Mouse (Mus musculus): Measurements from ENCODE around the gene Map2. TPM values are rescaled to one million over a fixed set of nuclear protein-coding genes. Genes with fewer than 3 reads are reported as not detected.

The Map2 gene
- polyA plus RNA-seq, 1 experiment from 2014 or later: 28.3 TPM

- Histone ChIP-seq H3K9me3 (no peaks in the 10 kb centered on the region), H3K4me2 (no peak overlapping the region), H3K4me3 (replicated peaks) (no peak overlapping the region), H3K4me1 (replicated peaks) (peaks cover 15% of the 10 kb centered on the region), H3K27ac (no peak overlapping the region), H3K9ac (replicated peaks) (no peak overlapping the region), H3K27me3 (no peaks in the 10 kb centered on the region; the same call in 1 of the 2 replicates), H3K36me3 (no peaks in the 10 kb centered on the region)
- WGBS: 34% methylated on average over 5 of the region's 5 CpGs
- no peak for ATAC-seq (ENCODE audit: insufficient number of reproducible peaks, insufficient read depth, low FRiP score, low TSS enrichment, low read depth)
Observed at GRCm38 (mm10) chr1:66173630-66174029, 1.4 kb upstream of the Map2 start.

- WGBS: 31% methylated on average over 9 of the region's 9 CpGs
- no peaks in the 10 kb centered on the region for H3K9me3 ChIP-seq
- H3K27ac ChIP-seq: no peak overlapping the region
- H3K4me3 ChIP-seq (replicated peaks): peak overlapping the region; percentile 65
- ATAC-seq (ENCODE audit: insufficient number of reproducible peaks, insufficient read depth, low FRiP score, low TSS enrichment, low read depth): no peak
- H3K36me3 ChIP-seq: 0 out of 2 replicates have a peak, but pooled peaks cover under 1% of the 10 kb centered on the region
- peak overlapping the region; percentile 19 for H3K9ac ChIP-seq (replicated peaks)
- peaks cover 19% of the 10 kb centered on the region for H3K4me1 ChIP-seq (replicated peaks)
- no peaks in the 10 kb centered on the region; the same call in 1 of the 2 replicates for H3K27me3 ChIP-seq
- peak overlapping the region; percentile 68 for H3K4me2 ChIP-seq
Observed at GRCm38 (mm10) chr1:66176012-66176837, 1.2 kb downstream of the Map2 start.

DNA sequence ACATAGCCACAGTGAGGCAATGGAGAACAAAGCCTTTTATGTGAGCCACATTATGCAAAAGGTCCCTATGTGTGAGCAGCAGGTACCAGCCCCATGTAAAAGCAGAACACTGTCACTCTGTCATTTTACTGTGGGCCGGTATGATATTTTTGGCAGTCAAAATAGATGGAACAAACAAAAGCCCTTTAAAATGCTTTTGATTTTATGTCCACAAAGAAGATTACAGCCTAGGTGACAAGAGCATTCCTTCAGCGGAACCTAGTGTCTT, 1.7 kb downstream of the Map2 start:
- Histone ChIP-seq H3K4me3 (replicated peaks) (peak overlapping the region; percentile 65), H3K9ac (replicated peaks) (no peak overlapping the region), H3K27me3 (no peaks in the 10 kb centered on the region; the same call in 1 of the 2 replicates), H3K27ac (no peak overlapping the region), H3K9me3 (no peaks in the 10 kb centered on the region), H3K4me1 (replicated peaks) (peaks cover 19% of the 10 kb centered on the region), H3K4me2 (peak overlapping the region; percentile 68), H3K36me3 (peaks cover 4% of the 10 kb centered on the region; the same call in 1 of the 2 replicates)
- WGBS: 84% methylated on average over 2 of the region's 2 CpGs
- no peak for ATAC-seq (ENCODE audit: insufficient number of reproducible peaks, insufficient read depth, low FRiP score, low TSS enrichment, low read depth)

- no peak for ATAC-seq (ENCODE audit: insufficient number of reproducible peaks, insufficient read depth, low FRiP score, low TSS enrichment, low read depth)
- peaks cover 19% of the 10 kb centered on the region for H3K4me1 ChIP-seq (replicated peaks)
- no peak overlapping the region for H3K27ac ChIP-seq
- peak overlapping the region; percentile 10; the same call in 1 of the 2 replicates for H3K4me2 ChIP-seq
- 79% methylated on average over 4 of the region's 4 CpGs for WGBS
- peaks cover 4% of the 10 kb centered on the region; the same call in 1 of the 2 replicates for H3K36me3 ChIP-seq
- no peak overlapping the region for H3K9ac ChIP-seq (replicated peaks)
- H3K27me3 ChIP-seq: no peaks in the 10 kb centered on the region; the same call in 1 of the 2 replicates
- no peak overlapping the region for H3K4me3 ChIP-seq (replicated peaks)
- H3K9me3 ChIP-seq: no peaks in the 10 kb centered on the region
Observed at GRCm38 (mm10) chr1:66177489-66178170, 2.6 kb downstream of the Map2 start.

- Histone ChIP-seq H3K27me3 (no peaks in the 10 kb centered on the region), H3K4me1 (replicated peaks) (peaks cover 11% of the 10 kb centered on the region; the same call in 1 of the 2 replicates), H3K9me3 (no peaks in the 10 kb centered on the region), H3K36me3 (no peaks in the 10 kb centered on the region), H3K4me2 (no peak overlapping the region), H3K4me3 (replicated peaks) (no peak overlapping the region), H3K27ac (no peak overlapping the region), H3K9ac (replicated peaks) (no peak overlapping the region)
- WGBS: 60% methylated on average over 12 of the region's 12 CpGs
- ATAC-seq (ENCODE audit: insufficient number of reproducible peaks, insufficient read depth, low FRiP score, low TSS enrichment, low read depth): no peak
Observed at GRCm38 (mm10) chr1:66187016-66187681, 12.1 kb downstream of the Map2 start.

GRCm38 (mm10) chr1:66192401-66192800, 17.3 kb downstream of the Map2 start:
- no peak overlapping the region for H3K4me3 ChIP-seq (replicated peaks)
- no peaks in the 10 kb centered on the region for H3K27me3 ChIP-seq
- H3K4me2 ChIP-seq: no peak overlapping the region
- no peaks in the 10 kb centered on the region for H3K36me3 ChIP-seq
- WGBS: 97% methylated on average over 1 of the region's 1 CpGs
- no peak overlapping the region for H3K9ac ChIP-seq (replicated peaks)
- no peaks in the 10 kb centered on the region; the same call in 1 of the 2 replicates for H3K4me1 ChIP-seq (replicated peaks)
- no peaks in the 10 kb centered on the region for H3K9me3 ChIP-seq
- H3K27ac ChIP-seq: no peak overlapping the region
- no peak for ATAC-seq (ENCODE audit: insufficient number of reproducible peaks, insufficient read depth, low FRiP score, low TSS enrichment, low read depth)

DNA sequence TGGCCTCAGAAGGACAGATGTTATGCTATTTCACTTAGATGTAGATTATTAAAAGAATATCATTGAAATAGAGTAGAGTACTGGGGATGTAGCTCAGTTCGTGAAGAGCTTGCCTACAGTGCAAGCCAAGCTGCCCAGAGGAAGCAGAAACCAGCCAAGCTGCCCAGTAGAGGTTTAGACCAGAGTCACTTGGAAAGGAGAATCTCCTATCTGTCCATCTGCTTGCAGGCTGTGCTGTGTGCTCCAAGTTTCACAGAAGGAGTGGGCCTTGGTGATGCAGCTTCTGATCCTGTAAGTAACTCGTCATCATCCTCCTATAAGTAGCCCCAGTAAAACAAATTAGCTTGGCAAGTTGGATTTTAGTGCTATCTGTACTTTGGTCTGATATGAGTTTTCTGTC, 17.8 kb downstream of the Map2 start:
- no peak for ATAC-seq (ENCODE audit: insufficient number of reproducible peaks, insufficient read depth, low FRiP score, low TSS enrichment, low read depth)
- H3K4me1 ChIP-seq (replicated peaks): no peaks in the 10 kb centered on the region
- no peak overlapping the region for H3K4me2 ChIP-seq
- no peaks in the 10 kb centered on the region for H3K9me3 ChIP-seq
- H3K9ac ChIP-seq (replicated peaks): no peak overlapping the region
- H3K27me3 ChIP-seq: no peaks in the 10 kb centered on the region
- no peaks in the 10 kb centered on the region for H3K36me3 ChIP-seq
- 78% methylated on average over 2 of the region's 2 CpGs for WGBS
- H3K27ac ChIP-seq: no peak overlapping the region
- H3K4me3 ChIP-seq (replicated peaks): no peak overlapping the region

DNA sequence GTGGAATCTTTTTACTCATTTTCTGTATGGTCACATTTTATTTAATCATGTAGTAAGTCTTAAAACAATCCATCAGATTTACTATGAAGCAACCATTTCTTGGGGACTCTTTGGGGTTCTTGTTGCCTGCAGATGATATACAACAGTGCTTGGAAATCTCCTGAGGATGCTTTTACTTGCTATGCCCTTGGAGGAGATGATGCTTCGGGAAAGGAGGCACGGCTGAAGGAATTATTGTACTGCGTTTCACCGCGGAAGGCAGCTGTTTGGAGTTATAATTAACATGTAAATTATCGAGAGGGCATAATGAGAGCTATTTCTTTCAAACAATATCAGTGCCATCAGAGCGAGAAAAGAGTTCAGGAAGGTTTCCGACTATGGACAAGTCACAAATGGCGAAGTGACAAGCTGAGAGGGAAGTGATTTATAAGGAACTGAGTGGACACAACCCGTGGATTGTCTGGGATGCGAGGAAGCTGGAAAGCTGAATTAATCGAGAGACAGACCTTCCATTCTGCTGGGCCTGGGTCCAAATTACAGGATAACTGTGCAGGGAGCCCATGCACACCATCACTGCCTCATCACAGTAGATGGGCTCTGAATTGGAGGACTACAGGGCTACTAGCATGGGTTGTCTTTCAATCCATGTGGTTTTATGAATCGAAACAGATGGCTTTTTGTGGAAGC, 20.1 kb downstream of the Map2 start:
- Histone ChIP-seq H3K4me1 (replicated peaks) (no peaks in the 10 kb centered on the region), H3K9ac (replicated peaks) (no peak overlapping the region), H3K9me3 (no peaks in the 10 kb centered on the region), H3K27ac (no peak overlapping the region), H3K4me3 (replicated peaks) (no peak overlapping the region), H3K4me2 (no peak overlapping the region), H3K27me3 (no peaks in the 10 kb centered on the region), H3K36me3 (no peaks in the 10 kb centered on the region)
- 86% methylated on average over 13 of the region's 13 CpGs for WGBS
- ATAC-seq (ENCODE audit: insufficient number of reproducible peaks, insufficient read depth, low FRiP score, low TSS enrichment, low read depth): no peak

GRCm38 (mm10) chr1:66196240-66196639, 21.2 kb downstream of the Map2 start:
- ATAC-seq (ENCODE audit: insufficient number of reproducible peaks, insufficient read depth, low FRiP score, low TSS enrichment, low read depth): no peak
- Histone ChIP-seq H3K4me1 (replicated peaks) (no peaks in the 10 kb centered on the region), H3K36me3 (no peaks in the 10 kb centered on the region), H3K9me3 (no peaks in the 10 kb centered on the region), H3K4me2 (no peak overlapping the region), H3K27me3 (no peaks in the 10 kb centered on the region), H3K27ac (no peak overlapping the region), H3K4me3 (replicated peaks) (no peak overlapping the region), H3K9ac (replicated peaks) (no peak overlapping the region)
- WGBS: 95% methylated on average over 4 of the region's 4 CpGs

DNA sequence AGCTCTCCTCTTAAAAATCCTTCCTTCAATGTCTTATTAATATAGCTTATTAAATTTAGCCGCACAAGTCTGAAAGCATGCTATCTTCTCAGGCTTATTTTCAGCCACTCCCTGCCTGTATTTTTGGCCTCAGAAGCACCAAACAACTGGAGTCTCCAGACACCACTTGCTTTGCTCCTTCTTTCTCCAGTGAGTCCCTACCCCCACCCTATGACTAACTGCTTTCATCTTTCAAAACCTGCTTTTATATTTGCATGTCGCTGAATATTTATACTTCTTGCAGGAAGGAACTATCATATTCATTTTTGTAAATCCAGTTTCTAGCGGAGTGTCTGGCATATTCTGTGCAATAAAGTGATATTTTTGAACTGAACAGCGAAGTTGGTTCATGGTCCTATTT, 21.6 kb downstream of the Map2 start:
- Histone ChIP-seq H3K4me2 (no peak overlapping the region), H3K4me3 (replicated peaks) (no peak overlapping the region), H3K4me1 (replicated peaks) (no peaks in the 10 kb centered on the region), H3K36me3 (no peaks in the 10 kb centered on the region), H3K27ac (no peak overlapping the region), H3K9ac (replicated peaks) (no peak overlapping the region), H3K9me3 (no peaks in the 10 kb centered on the region), H3K27me3 (no peaks in the 10 kb centered on the region)
- WGBS: 89% methylated on average over 4 of the region's 4 CpGs
- ATAC-seq (ENCODE audit: insufficient number of reproducible peaks, insufficient read depth, low FRiP score, low TSS enrichment, low read depth): no peak

- Histone ChIP-seq H3K9ac (replicated peaks) (no peak overlapping the region), H3K4me3 (replicated peaks) (no peak overlapping the region), H3K9me3 (no peaks in the 10 kb centered on the region), H3K27me3 (no peaks in the 10 kb centered on the region), H3K4me2 (no peak overlapping the region), H3K36me3 (no peaks in the 10 kb centered on the region), H3K27ac (no peak overlapping the region), H3K4me1 (replicated peaks) (no peaks in the 10 kb centered on the region)
- 90% methylated on average over 2 of the region's 2 CpGs for WGBS
- ATAC-seq (ENCODE audit: insufficient number of reproducible peaks, insufficient read depth, low FRiP score, low TSS enrichment, low read depth): no peak
Observed at GRCm38 (mm10) chr1:66205517-66205916, 30.4 kb downstream of the Map2 start.
